Mouse (Mus musculus) induced T-regulatory cell, adult 2 months (primary cell): ENCODE measurements around the gene Nol10.

Source experiments
- DNase-seq: peaks from one replicate; pipeline ENCODE4 v3.0.0-alpha.2; 2012; ENCODE audit warnings: low read depth

The Nol10 gene

DNA sequence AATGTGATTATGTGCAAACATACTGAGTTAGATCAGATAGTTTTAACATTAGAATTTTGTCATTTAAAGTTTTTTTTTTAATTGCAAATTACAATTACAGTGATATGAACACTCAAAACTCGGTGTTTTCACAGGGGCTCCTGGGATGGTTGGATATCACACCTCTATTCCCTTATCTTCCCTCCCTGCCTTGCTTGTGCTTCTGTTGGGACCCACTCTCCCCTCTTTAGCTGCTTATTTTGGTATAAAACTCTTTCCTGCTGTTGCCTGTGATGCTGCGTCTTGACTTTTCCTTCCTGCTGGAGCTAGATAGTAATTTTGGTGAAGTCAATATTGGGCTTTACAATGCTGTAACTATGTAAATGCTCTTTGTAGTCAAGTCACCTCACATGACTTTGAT lies 63.0 kb downstream of the Nol10 start:
- DNase-seq, result no peak

GRCm38 (mm10) chr12:17411797-17412526 lies 63.7 kb downstream of the Nol10 start:
- no peak for DNase-seq

GRCm38 (mm10) chr12:17414734-17415133 lies 66.5 kb downstream of the Nol10 start:
- no peak for DNase-seq

DNA sequence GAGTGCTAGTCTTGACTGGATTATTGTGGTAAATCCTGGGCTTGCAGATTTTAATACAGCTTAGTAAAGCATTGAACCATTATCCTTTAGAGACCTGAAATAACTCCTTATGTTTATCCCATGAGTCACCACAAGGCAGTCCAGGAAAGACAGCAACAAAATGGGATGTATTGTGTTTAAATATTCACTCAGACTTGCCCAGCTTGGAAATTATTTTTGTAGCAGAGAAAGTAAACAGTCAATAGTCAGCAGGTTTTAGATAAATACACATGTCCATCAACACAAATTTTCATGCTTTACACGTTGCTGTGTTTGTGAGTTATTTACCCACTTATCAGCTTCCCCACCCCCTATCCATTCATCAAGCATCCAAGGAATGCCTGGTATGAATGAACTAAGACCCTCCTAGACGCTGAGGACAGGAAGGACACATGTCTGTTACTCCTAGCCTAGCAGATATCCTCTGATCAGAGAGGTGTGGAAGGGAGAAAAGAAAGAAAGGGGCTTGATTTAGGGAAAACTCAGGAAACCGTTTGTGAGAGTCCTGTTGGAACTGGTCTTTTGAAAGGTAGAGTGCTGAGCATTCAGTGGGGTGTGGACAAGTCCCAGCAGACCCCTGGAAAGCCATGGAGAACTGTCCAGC lies 72.0 kb downstream of the Nol10 start:
- no peak for DNase-seq

DNA sequence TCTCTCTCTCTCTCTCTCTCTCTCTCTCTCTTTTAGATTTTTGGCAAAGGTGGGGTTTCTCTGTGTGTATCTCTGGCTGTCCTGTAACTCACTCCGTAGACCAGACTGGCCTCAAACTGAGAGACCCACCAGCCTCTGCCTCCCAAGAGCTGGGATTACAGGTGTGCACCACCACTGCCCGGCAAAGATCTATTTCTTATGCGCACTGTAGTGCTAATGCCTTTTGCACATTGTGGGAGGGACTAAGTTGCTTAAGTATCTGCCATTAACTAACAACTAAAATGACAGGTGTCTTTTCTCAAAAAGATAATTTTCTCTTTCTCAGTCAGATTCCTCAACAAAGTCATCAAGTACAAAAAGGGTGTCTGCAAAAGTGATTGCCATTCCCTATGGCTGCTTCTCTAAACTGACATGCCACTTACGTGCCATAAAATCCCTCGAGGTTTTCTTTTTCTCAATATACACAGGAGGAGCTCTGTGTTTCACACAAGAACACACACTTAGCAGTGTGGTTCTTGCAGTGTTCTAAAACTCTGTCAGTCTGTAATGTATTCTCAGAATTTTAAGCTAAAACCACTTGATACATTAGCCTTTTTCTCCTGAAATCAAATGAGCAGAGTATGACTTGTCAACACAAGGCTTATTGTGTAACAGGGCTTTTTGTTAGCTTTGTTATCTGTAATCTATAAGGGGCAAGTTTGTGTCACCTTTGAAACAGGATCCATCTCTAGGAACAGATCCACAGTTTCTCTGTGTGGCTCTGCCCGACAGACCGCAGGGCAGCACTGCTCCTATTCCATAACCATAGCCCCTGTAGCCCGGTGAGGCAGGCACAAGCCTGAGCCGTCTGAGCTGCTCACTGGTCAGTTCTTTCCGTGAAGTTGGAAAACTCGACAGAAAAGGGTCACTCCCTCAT lies 77.3 kb downstream of the Nol10 start:
- DNase-seq, result no peak

DNA sequence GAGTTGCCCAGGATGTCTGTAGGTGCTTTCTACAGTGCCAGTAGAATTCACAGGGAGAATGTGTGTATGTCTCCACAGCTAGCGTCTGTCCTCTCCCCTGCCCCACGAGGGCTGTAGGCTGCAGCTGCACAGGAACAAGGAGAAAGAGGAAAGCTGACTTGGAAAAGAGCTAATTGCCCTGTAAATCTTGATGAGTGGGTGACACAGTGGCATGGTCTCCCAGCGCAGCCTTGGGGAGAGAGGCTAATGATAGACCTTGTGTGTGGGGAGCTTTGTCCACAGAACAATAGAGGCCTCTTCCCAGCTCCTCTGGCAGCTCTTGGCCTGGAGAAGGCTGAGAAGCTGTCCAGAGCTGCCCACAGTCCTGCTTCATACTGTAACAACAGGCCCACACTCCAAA lies 78.5 kb downstream of the Nol10 start:
- no peak for DNase-seq

DNA sequence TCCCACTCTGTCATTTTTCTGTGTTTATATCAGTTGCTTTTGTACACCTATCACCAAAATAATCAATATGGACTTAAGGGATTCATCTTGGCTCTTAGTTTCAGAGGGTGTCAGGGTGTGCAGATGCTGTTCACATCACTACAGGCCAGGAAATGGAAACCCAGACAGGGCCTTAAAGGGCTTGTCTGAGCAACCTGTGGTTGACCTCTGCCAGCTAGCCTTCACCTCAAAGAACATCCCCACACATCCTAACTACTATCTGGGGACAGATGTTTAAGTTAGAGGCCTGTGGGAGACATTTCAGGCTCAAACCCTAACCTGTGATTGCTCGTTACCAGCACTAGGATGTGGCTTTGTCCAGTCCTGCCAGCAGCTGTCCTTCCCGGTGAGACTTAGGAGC lies 82.3 kb downstream of the Nol10 start:
- DNase-seq, result no peak

- no peak for DNase-seq
Observed at GRCm38 (mm10) chr12:17431166-17431565, 82.9 kb downstream of the Nol10 start.

DNA sequence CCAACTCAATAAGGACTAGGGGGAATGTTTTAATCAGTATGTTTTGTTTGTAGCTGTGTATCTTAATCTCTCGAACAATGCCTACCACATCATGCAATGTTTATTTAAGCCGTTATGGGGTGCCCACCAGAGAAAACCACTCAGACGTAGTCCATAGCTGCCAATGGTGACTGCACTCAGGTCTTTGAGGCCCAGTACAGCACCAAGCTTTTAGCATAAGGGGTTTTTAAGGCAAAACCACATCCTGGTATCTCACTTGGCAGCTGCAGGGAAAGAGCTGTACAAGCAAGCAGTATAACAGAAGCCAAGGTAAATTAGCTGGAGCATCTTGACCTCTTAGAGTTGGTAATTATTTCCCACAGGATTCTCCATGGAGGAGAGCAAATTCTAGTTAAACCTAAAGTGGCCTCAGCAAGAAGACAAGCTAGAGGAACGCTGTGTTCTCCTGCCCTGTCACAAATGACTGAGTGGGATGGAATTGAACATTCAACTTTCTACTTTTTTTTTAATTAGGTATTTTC lies 83.6 kb downstream of the Nol10 start:
- peak; percentile 65 for DNase-seq

GRCm38 (mm10) chr12:17433712-17434111 lies 85.5 kb downstream of the Nol10 start:
- DNase-seq, result no peak

DNA sequence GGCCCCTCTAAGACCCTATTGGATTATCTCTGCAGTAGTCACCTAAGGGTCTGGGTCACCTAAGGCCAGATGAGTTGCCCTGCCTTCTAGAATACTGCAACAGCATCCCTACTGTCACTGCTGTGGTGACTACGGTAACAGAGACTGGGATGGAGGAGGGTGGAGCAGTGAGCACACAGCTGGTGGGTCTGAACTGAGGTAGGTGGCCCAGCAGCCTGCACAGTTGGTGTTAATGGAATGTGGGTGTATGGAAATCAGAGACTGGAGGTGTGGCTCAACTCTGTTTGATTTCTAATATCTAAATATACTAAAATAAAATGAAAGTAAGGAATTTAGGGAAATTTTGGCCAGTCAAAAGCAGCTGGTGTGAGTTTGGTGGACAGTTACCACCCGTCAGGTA lies 88.2 kb downstream of the Nol10 start:
- DNase-seq, result no peak

GRCm38 (mm10) chr12:17440251-17440651 lies 92.0 kb downstream of the Nol10 start:
- DNase-seq, result peak; percentile 61

GRCm38 (mm10) chr12:17441495-17441894 lies 93.2 kb downstream of the Nol10 start:
- no peak for DNase-seq

GRCm38 (mm10) chr12:17444406-17444805 lies 96.1 kb downstream of the Nol10 start:
- no peak for DNase-seq

GRCm38 (mm10) chr12:17445251-17445650 lies 97.0 kb downstream of the Nol10 start:
- DNase-seq, result no peak

- DNase-seq, result no peak
Observed at GRCm38 (mm10) chr12:17448781-17449180, 100.5 kb downstream of the Nol10 start.

GRCm38 (mm10) chr12:17449661-17450091 lies 101.4 kb downstream of the Nol10 start:
- DNase-seq, result no peak

GRCm38 (mm10) chr12:17450503-17450902 lies 102.2 kb downstream of the Nol10 start:
- DNase-seq, result no peak

GRCm38 (mm10) chr12:17450908-17451307 lies 102.7 kb downstream of the Nol10 start:
- no peak for DNase-seq

GRCm38 (mm10) chr12:17452273-17452672 lies 104.0 kb downstream of the Nol10 start:
- DNase-seq, result no peak

DNA sequence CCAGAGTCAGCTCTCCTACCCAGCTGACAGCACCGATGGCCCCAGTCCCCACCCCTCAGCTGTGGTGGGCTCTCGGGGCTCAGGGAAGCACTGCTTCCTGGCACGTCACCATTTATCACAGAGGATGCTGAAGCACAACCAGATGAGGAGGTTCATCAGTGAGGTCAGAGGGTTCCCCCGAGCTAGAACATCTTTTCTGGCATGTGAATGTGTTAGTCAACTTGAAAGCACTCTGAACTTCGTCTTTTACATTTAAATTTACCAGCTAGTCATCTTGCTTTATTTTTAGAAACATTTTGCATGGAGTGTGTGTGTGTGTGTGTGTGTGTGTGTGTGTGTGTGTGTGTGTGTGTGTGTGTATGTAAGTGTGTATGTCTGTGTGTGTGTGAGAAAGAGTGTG lies 105.7 kb downstream of the Nol10 start:
- peak; percentile 51 for DNase-seq

DNA sequence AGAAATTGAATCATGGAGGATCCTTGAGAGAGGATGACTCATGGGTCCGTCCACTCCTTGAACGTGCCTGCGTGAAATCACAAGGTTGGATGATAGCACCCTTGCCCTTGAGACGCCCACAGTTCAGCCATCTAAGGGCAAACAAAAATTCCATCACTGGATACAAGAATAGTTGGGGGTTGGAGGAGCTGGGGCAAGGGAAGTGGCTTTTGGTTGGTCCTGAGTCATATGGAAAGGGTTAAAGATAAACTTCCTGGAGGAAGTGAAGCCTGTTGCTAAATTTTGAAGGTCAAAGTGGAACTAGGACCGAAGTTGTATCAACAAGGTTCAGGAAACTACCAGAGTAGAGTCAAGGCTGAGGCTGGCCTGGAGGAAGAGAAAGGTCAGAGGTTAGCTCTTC lies 106.8 kb downstream of the Nol10 start:
- DNase-seq, result no peak
